Mouse (Mus musculus) ES-Bruce4 (cell line): Measurements from ENCODE around the gene Olfr1061.
"Not testable (repeated sequence)": the region's sequence is repeated elsewhere in the genome, so short reads cannot be mapped to it uniquely, and the experiment has no call there.

Source experiments
- CTCF ChIP-seq: IDR thresholded peaks from one replicate; pipeline ENCODE4 v1.8.1; 2011; ENCODE audit warnings: low read depth, low read length
- EP300 ChIP-seq: IDR thresholded peaks from 2 replicates; pipeline ENCODE4 v1.6.1; 2011; ENCODE audit warnings: low read depth, low read length; ENCODE audit not compliant: insufficient read depth
- POLR2A ChIP-seq: IDR thresholded peaks from one replicate; pipeline ENCODE4 v1.8.1; 2011; ENCODE audit warnings: low read length; ENCODE audit not compliant: insufficient read depth

DNA sequence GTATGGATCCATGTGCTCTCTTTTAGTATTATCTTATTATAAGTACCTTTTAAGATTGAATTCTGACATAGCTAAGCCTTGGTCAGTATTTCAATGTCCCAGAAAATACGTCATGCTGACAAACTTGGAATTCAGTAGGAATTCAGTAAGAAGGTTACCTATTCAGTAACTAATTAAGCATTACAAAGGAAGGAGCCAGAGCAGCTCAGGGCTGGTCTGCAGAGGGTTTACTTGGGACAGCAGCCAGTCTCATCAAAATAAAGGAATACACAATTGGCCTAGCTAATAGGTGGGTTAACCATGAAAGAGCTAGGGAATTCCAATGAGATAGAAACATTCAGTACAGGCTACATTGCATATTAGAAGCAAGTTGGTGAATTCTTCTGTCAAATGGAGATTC is 28.3 kb upstream of the Olfr1061 start:
- not testable (repeated sequence) for TF ChIP-seq POLR2A, CTCF, EP300
